Mouse (Mus musculus): ENCODE data around the gene Oas1d. TPM values are rescaled to one million over a fixed set of nuclear protein-coding genes. Genes with fewer than 3 reads are reported as not detected.
"Not testable (repeated sequence)": the region's sequence is repeated elsewhere in the genome, so short reads cannot be mapped to it uniquely, and the experiment has no call there.

Gene Oas1d
- polyA plus RNA-seq (2015; fragmentation: Nextera tagmentation; extraction: Ambion mirVana) = not detected in 2 replicates

DNA sequence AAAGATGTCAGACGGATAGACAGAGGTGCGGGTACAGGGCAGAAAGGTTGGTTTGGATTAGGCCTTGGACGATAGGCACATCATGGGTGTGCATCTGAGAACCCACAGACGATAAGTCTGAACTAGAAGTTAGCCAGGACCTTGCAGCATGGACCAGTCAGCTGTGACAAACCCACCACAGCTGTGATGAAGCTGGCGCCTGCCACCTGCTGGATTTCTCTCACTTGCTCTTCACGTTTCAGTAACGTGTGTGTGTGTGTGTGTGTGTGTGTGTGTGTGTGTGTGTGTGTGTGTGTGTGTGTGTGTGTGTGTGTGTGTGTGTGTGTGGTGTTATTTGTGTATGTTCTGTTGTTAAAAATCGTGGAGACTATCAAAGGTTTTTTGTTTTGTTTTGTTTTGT, at the start of gene Oas1d:
Gene Oas1d (plus strand): TSS at position 333 of the 400 bp plus-strand sequence.
- not testable (repeated sequence) for H3K4me3 ChIP-seq (replicated peaks; ENCODE audit: low read length); H3K9me3 ChIP-seq (replicated peaks; ENCODE audit: control insufficient read depth, low read length); H3K9ac ChIP-seq (ENCODE audit: low read length); H3K27ac ChIP-seq (ENCODE audit: low read length); H3K4me2 ChIP-seq (ENCODE audit: low read depth, low read length); ATAC-seq (ENCODE audit: insufficient read depth, low FRiP score); H3K36me3 ChIP-seq (ENCODE audit: control insufficient read depth, insufficient read depth, low read length); H3K4me1 ChIP-seq (ENCODE audit: control insufficient read depth, insufficient read depth, low read length); H3K27me3 ChIP-seq (ENCODE audit: control insufficient read depth, insufficient read depth, low read length)
- WGBS = 43% methylated on average over 8 of the region's 8 CpGs

DNA sequence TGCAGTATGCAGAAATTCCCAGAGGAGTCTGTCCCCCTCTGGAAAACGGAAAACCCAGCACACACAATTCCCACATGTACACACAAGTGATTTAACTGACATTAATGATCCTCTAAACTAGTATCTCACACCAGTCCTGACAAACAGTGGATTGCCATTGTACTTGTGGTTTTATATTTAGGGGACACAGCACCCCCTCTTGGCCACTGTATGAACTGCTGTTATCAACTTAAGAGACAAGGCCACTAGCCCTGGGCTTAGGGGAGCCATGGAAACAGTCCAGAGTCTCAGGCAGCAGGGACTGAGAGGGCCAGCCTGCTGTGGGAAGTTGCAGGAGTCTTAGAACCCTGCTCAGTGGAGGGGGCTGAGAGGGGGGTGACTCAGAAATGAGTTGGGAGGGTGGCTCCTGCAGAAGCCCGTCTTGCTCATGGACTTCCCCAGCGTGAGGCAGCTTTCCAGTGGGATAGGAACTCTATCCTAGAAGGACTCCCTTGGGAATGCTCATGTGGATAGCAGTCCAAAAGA, 48.9 kb upstream of the Oas1d start:
- H3K27ac ChIP-seq (ENCODE audit: low read length) = no peak overlapping the region
- no peak for ATAC-seq (ENCODE audit: insufficient read depth, low FRiP score)
- 71% methylated on average over 3 of the region's 3 CpGs for WGBS
- no peak overlapping the region for H3K4me2 ChIP-seq (ENCODE audit: low read depth, low read length)
- H3K27me3 ChIP-seq (ENCODE audit: control insufficient read depth, insufficient read depth, low read length) = no peaks in the 10 kb centered on the region
- H3K4me1 ChIP-seq (ENCODE audit: control insufficient read depth, insufficient read depth, low read length) = no peaks in the 10 kb centered on the region
- H3K4me3 ChIP-seq (replicated peaks; ENCODE audit: low read length) = no peak overlapping the region
- H3K9ac ChIP-seq (ENCODE audit: low read length) = no peak overlapping the region
- no peaks in the 10 kb centered on the region for H3K9me3 ChIP-seq (replicated peaks; ENCODE audit: control insufficient read depth, low read length)
- no peaks in the 10 kb centered on the region for H3K36me3 ChIP-seq (ENCODE audit: control insufficient read depth, insufficient read depth, low read length)

DNA sequence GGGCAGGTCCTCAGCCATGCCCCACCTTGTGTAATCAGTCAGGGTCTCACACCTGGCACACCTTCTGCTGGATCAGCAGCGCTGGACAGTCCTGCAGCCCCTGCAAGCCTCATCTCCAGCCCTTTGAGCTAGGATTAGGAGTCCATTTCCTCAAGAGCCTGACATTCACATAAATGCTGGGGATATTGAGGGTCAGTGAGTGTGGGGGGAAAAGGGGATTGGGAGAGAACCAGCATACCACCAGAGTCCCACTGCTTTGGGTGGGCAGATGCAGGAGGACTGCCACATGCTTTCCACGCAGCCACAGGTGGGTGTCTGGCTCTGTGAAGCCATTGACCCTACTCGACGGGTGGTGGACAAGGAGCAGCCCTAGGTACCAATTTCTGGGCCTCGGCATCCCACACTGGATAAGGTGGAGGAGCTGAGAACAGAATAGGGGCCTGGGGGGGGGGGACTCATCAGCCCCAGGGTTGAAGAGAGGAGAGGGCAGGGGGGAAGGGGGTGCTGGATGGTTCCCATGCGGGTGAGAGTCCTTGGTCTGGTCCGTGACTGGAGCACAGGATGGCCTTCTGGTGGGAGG, 44.8 kb upstream of the Oas1d start:
- no peaks in the 10 kb centered on the region for H3K4me1 ChIP-seq (ENCODE audit: control insufficient read depth, insufficient read depth, low read length)
- no peak overlapping the region for H3K4me3 ChIP-seq (replicated peaks; ENCODE audit: low read length)
- H3K27ac ChIP-seq (ENCODE audit: low read length) = no peak overlapping the region
- H3K9ac ChIP-seq (ENCODE audit: low read length) = no peak overlapping the region
- H3K36me3 ChIP-seq (ENCODE audit: control insufficient read depth, insufficient read depth, low read length) = no peaks in the 10 kb centered on the region
- H3K9me3 ChIP-seq (replicated peaks; ENCODE audit: control insufficient read depth, low read length) = no peaks in the 10 kb centered on the region
- ATAC-seq (ENCODE audit: insufficient read depth, low FRiP score) = no peak
- no peak overlapping the region for H3K4me2 ChIP-seq (ENCODE audit: low read depth, low read length)
- no peaks in the 10 kb centered on the region for H3K27me3 ChIP-seq (ENCODE audit: control insufficient read depth, insufficient read depth, low read length)
- 76% methylated on average over 7 of the region's 7 CpGs for WGBS

DNA sequence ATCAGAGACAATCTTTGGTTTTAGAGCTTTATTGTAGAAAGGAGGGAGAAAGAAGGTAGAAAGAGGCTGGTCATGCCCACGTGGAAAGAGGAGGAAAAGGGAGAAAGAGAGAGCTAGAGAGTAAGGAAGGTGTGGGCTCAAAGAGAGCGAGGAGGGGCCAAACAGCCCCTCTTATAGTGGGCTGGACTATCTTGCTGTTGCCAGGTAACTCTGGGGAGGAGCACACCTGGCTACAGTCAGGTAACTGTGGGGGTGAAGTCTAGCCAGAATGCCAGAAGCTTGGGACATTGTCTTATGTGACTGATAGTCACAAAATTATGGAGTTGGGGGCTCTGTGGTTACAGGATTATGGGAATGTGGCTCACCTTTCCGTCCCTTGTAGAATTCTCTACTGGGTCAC, 44.3 kb upstream of the Oas1d start:
- H3K9me3 ChIP-seq (replicated peaks; ENCODE audit: control insufficient read depth, low read length) = no peaks in the 10 kb centered on the region
- H3K9ac ChIP-seq (ENCODE audit: low read length) = no peak overlapping the region
- H3K27me3 ChIP-seq (ENCODE audit: control insufficient read depth, insufficient read depth, low read length) = no peaks in the 10 kb centered on the region
- H3K4me2 ChIP-seq (ENCODE audit: low read depth, low read length) = no peak overlapping the region
- no peak for ATAC-seq (ENCODE audit: insufficient read depth, low FRiP score)
- H3K36me3 ChIP-seq (ENCODE audit: control insufficient read depth, insufficient read depth, low read length) = no peaks in the 10 kb centered on the region
- H3K4me3 ChIP-seq (replicated peaks; ENCODE audit: low read length) = no peak overlapping the region
- no peak overlapping the region for H3K27ac ChIP-seq (ENCODE audit: low read length)
- 49% methylated on average over 3 of the region's 3 CpGs for WGBS
- H3K4me1 ChIP-seq (ENCODE audit: control insufficient read depth, insufficient read depth, low read length) = no peaks in the 10 kb centered on the region

DNA sequence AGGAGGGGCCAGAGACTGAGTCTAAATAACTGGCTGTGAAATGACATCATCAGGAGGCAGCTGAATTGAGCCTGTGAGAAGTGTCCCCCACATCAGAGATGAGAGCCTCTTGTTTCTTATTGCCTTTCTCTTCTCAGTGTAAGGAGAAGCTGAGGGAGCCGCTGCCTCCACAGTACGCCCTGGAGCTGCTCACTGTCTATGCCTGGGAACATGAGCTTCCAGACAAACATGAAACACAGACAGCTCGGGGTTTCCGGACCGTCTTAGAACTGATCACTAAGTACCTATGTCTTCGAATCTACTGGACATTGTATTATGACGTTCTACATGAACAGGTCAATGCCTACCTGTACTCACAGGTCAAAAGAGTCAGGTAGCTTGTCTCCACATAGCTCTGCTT, 43.6 kb upstream of the Oas1d start:
- H3K4me1 ChIP-seq (ENCODE audit: control insufficient read depth, insufficient read depth, low read length) = no peaks in the 10 kb centered on the region
- WGBS = 72% methylated on average over 7 of the region's 7 CpGs
- no peaks in the 10 kb centered on the region for H3K36me3 ChIP-seq (ENCODE audit: control insufficient read depth, insufficient read depth, low read length)
- H3K9ac ChIP-seq (ENCODE audit: low read length) = no peak overlapping the region
- no peak overlapping the region for H3K27ac ChIP-seq (ENCODE audit: low read length)
- H3K4me2 ChIP-seq (ENCODE audit: low read depth, low read length) = no peak overlapping the region
- H3K27me3 ChIP-seq (ENCODE audit: control insufficient read depth, insufficient read depth, low read length) = no peaks in the 10 kb centered on the region
- H3K4me3 ChIP-seq (replicated peaks; ENCODE audit: low read length) = no peak overlapping the region
- no peaks in the 10 kb centered on the region for H3K9me3 ChIP-seq (replicated peaks; ENCODE audit: control insufficient read depth, low read length)
- no peak for ATAC-seq (ENCODE audit: insufficient read depth, low FRiP score)

DNA sequence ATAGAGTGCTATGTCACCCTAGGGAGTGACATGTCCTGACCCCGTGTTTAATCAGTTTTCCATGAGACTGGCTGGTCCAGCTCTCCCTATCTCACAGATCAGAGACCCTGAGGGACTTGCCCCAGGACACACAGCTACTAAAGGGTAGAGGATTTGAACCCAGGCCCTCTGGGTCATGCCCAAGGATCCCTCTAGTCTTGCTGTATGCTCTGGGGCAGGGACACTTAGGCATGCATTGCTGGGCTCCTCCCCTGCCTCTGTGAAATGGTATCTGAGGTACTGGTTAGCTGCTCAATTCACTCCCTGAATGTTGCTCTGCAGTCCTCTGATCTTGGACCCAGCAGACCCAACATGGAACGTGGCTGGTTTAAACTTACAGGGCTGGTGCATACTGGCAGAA, 42.9 kb upstream of the Oas1d start:
- 39% methylated on average over 2 of the region's 2 CpGs for WGBS

DNA sequence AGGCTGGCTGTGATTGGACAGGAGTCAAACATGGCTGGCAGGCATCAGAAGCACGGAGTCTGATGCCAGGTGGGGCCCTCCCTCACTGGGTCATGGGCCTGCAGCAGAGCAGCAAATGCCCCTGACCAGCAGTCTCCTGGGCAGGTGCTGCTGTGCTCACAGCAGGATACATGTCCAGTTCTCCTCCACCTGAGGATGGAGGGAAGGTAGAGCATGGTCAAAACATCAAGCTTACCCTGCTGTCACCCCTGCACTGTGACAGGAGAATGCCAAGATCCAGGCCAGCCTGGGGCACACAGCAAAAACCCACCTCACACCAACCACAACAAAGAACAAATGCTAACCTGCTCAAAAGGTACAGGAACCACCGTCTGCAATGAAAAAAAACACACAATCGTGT, 37.5 kb upstream of the Oas1d start:
- WGBS = 58% methylated on average over 2 of the region's 3 CpGs
- H3K27ac ChIP-seq (ENCODE audit: low read length); H3K36me3 ChIP-seq (ENCODE audit: control insufficient read depth, insufficient read depth, low read length); H3K4me2 ChIP-seq (ENCODE audit: low read depth, low read length); ATAC-seq (ENCODE audit: insufficient read depth, low FRiP score); H3K27me3 ChIP-seq (ENCODE audit: control insufficient read depth, insufficient read depth, low read length); H3K4me1 ChIP-seq (ENCODE audit: control insufficient read depth, insufficient read depth, low read length); H3K9me3 ChIP-seq (replicated peaks; ENCODE audit: control insufficient read depth, low read length); H3K4me3 ChIP-seq (replicated peaks; ENCODE audit: low read length); H3K9ac ChIP-seq (ENCODE audit: low read length): not testable (repeated sequence)

More for the DNA sequence above, 42.9 kb upstream of the Oas1d start:
- no peak overlapping the region for H3K27ac ChIP-seq (ENCODE audit: low read length)
- no peak overlapping the region for H3K9ac ChIP-seq (ENCODE audit: low read length)
- ATAC-seq (ENCODE audit: insufficient read depth, low FRiP score) = no peak
- H3K4me3 ChIP-seq (replicated peaks; ENCODE audit: low read length) = no peak overlapping the region
- no peak overlapping the region for H3K4me2 ChIP-seq (ENCODE audit: low read depth, low read length)
- H3K27me3 ChIP-seq (ENCODE audit: control insufficient read depth, insufficient read depth, low read length) = no peaks in the 10 kb centered on the region
- no peaks in the 10 kb centered on the region for H3K9me3 ChIP-seq (replicated peaks; ENCODE audit: control insufficient read depth, low read length)
- H3K36me3 ChIP-seq (ENCODE audit: control insufficient read depth, insufficient read depth, low read length) = no peaks in the 10 kb centered on the region
- no peaks in the 10 kb centered on the region for H3K4me1 ChIP-seq (ENCODE audit: control insufficient read depth, insufficient read depth, low read length)

DNA sequence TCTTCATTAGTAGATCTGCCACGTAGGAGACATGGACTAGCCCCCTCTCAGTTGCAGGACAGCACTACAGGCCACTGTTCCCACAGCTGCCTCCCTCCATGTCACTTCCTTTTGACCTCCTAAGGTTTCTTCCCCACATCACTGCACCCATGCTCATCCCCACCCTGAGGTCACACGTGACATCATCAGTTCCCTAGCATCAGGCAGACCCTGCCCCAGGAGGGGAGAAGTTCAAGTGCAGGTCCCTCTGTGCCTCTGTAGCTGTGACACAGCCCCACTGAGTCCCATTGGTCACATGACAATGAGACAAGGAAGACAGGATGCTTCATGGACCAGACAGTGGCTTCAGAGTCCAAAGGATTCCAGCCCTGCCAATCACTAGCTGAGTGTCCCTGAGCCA, 36.9 kb upstream of the Oas1d start:
- not testable (repeated sequence) for H3K4me3 ChIP-seq (replicated peaks; ENCODE audit: low read length); H3K36me3 ChIP-seq (ENCODE audit: control insufficient read depth, insufficient read depth, low read length); ATAC-seq (ENCODE audit: insufficient read depth, low FRiP score); H3K9me3 ChIP-seq (replicated peaks; ENCODE audit: control insufficient read depth, low read length); H3K27me3 ChIP-seq (ENCODE audit: control insufficient read depth, insufficient read depth, low read length); H3K4me1 ChIP-seq (ENCODE audit: control insufficient read depth, insufficient read depth, low read length); H3K27ac ChIP-seq (ENCODE audit: low read length); H3K9ac ChIP-seq (ENCODE audit: low read length); H3K4me2 ChIP-seq (ENCODE audit: low read depth, low read length)
- WGBS = 81% methylated on average over 2 of the region's 2 CpGs

DNA sequence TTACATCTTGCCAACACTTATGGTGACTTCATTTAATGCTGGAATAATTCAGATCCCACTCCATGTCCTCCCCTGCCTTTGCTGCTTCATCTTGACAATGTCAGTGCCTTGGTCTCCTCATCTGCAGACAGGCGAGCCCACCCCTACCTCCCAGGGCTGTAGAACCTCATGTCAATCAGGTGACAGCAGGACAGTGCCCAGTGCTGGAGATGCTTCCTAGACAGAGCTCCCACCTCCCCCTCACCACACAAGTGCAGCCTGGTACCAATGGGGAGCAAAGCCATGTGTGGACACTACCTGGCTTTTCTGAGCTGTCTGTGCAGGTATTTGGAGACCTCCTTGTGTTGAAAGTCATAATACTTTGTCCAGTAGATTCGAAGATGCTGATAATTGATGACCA, 35.5 kb upstream of the Oas1d start:
- not testable (repeated sequence) for ATAC-seq (ENCODE audit: insufficient read depth, low FRiP score); H3K4me2 ChIP-seq (ENCODE audit: low read depth, low read length); H3K9ac ChIP-seq (ENCODE audit: low read length); H3K4me1 ChIP-seq (ENCODE audit: control insufficient read depth, insufficient read depth, low read length); H3K36me3 ChIP-seq (ENCODE audit: control insufficient read depth, insufficient read depth, low read length); H3K27me3 ChIP-seq (ENCODE audit: control insufficient read depth, insufficient read depth, low read length); H3K27ac ChIP-seq (ENCODE audit: low read length); H3K9me3 ChIP-seq (replicated peaks; ENCODE audit: control insufficient read depth, low read length); H3K4me3 ChIP-seq (replicated peaks; ENCODE audit: low read length)
- WGBS = 50% methylated on average over 2 of the region's 2 CpGs
